Mouse (Mus musculus) stomach, embryonic 16.5 days (tissue): ENCODE results near the gene Cep83. TPM values are rescaled to one million over a fixed set of nuclear protein-coding genes. Genes with fewer than 3 reads are reported as not detected.

Source experiments
- ATAC-seq: fragments of 200-750 bp; cut with Nextera tagmentation; 2 replicates; pipeline ENCODE4 v1.8.0; 2017; ENCODE audit warnings: moderate number of reproducible peaks, moderate TSS enrichment; ENCODE audit not compliant: insufficient read depth, low FRiP score
- H3K27ac ChIP-seq: fragments of 300-500 bp; sonication (generic); 2 replicates; pipeline ENCODE4 v1.5.1; 2014; ENCODE audit warnings: low read length
- H3K27me3 ChIP-seq: fragments of 300-500 bp; sonication (generic); 2 replicates; pipeline ENCODE4 v1.6.1; 2014; ENCODE audit warnings: low read length, control low read depth, mixed read lengths; ENCODE audit not compliant: control insufficient read depth, insufficient read depth
- H3K36me3 ChIP-seq: fragments of 300-500 bp; sonication (generic); 2 replicates; pipeline ENCODE4 v1.6.1; 2014; ENCODE audit warnings: low read length; ENCODE audit not compliant: control insufficient read depth, insufficient read depth
- H3K4me1 ChIP-seq: fragments of 300-500 bp; sonication (generic); 2 replicates; pipeline ENCODE4 v1.6.1; 2014; ENCODE audit warnings: low read length, control low read depth, mixed read lengths; ENCODE audit not compliant: control insufficient read depth, insufficient read depth
- H3K4me2 ChIP-seq: fragments of 300-500 bp; sonication (generic); 2 replicates; pipeline ENCODE4 v1.6.1; 2014; ENCODE audit warnings: low read depth, low read length, mixed read lengths
- H3K4me3 ChIP-seq: fragments of 300-500 bp; sonication (generic); replicated peaks from 2 replicates; pipeline ENCODE4 v1.5.1; 2014; ENCODE audit warnings: mild to moderate bottlenecking, low read length
- H3K9ac ChIP-seq: fragments of 300-500 bp; sonication (generic); 2 replicates; pipeline ENCODE4 v1.6.1; 2014; ENCODE audit warnings: low read length
- H3K9me3 ChIP-seq: fragments of 300-500 bp; sonication (generic); replicated peaks from 2 replicates; pipeline ENCODE4 v1.6.1; 2016; ENCODE audit warnings: low read length, control low read depth; ENCODE audit not compliant: control insufficient read depth
- WGBS: fragments of 180-500 bp; shearing (Covaris S2); extraction: QIAGEN DNeasy Blood & Tissue Kit; methylation state at CpG from one replicate; pipeline ENCODE4 v1.1.7; 2014; 5-methylcytosine and 5-hydroxymethylcytosine counted together
- polyA plus RNA-seq: library from polyadenylated mRNA; unstranded; fragments of >200 nt; fragmentation: Nextera tagmentation; extraction: Ambion mirVana; gene quantifications from 2 replicates; pipeline ENCODE4 v1.2.1, GENCODE M21; 2015

Gene Cep83
- polyA plus RNA-seq = 12.4 and 14.8 TPM in 2 replicates

DNA sequence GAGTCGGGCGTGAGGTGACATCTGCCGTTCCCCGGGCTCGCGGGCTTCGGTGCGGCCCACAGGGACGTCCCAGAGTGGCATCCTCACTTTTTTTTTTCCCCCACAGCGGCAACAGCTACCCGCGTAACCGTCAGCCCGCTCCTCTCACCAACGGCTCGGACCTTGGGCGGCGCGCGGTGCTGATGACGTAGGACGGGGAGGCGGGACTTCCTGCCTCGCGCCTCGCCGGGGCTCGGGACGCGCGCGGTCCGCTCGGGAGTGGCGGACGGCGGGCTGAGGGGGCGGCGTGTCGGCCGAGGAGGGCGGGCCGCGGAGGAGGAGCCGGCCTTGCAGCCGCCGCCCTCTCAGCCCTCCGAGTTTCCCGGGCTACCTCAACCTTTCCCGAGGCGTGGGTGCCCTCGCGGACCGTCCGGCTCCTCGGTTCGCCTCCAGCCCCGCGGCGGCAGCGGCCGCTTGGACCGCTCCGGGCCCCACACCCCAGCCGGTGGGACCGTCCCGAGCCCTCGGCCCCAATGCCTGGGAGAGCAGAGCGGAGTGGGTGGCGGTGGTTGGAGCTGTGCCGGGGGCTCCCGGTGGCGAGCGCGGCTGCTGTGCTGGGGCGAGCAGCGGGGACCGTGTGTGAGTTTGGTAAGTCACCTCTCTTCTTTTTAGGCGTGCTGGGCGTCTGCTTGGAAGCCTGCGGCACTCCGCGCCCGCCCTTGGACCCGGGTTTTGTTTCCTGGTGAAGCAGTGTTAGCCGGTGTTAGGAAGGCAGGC, at the start of gene Cep83:
Cep83 (plus strand) TSS at position 235 of the 756 bp plus-strand sequence.
- WGBS = under 1% methylated on average over 86 of the region's 86 CpGs
- H3K4me3 ChIP-seq = peak within 1 kb of the TSS; percentile 94
- H3K9ac ChIP-seq = peak within 1 kb of the TSS; percentile 98
- H3K4me1 ChIP-seq = peaks cover 3% of the 10 kb centered on the region; the same call in 1 of the 2 replicates
- ATAC-seq = peak; percentile 98
- no peaks in the 10 kb centered on the region for H3K9me3 ChIP-seq
- H3K4me2 ChIP-seq = peak within 1 kb of the TSS; percentile 61
- no peaks in the 10 kb centered on the region for H3K27me3 ChIP-seq
- no peaks in the 10 kb centered on the region for H3K36me3 ChIP-seq
- peak within 1 kb of the TSS; percentile 92 for H3K27ac ChIP-seq

DNA sequence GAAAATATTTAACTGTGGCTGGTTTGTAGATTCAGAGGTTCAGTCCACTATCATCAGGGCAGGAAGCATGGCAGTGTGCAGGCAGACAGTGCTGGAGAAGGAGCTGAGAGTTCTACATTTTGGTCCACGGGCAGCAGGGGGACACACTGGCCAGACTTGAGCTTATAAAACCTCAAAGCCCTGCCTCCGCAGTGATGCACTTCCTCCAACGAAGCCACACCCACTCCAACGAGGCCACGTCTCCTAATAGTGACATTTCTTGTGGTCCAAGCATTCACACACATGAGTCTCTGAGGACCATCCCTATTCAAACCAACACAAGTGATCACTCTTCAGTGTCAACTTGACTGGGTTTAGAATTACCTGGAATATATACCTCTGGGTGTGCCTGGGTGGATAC, 49.2 kb upstream of the Cep83 start:
- Histone ChIP-seq H3K9me3 (no peaks in the 10 kb centered on the region), H3K36me3 (no peaks in the 10 kb centered on the region), H3K9ac (no peak overlapping the region), H3K4me1 (no peaks in the 10 kb centered on the region), H3K4me3 (no peak overlapping the region), H3K27me3 (no peaks in the 10 kb centered on the region), H3K27ac (no peak overlapping the region), H3K4me2 (no peak overlapping the region)
- ATAC-seq = no peak
- 65% methylated on average over 5 of the region's 5 CpGs for WGBS

DNA sequence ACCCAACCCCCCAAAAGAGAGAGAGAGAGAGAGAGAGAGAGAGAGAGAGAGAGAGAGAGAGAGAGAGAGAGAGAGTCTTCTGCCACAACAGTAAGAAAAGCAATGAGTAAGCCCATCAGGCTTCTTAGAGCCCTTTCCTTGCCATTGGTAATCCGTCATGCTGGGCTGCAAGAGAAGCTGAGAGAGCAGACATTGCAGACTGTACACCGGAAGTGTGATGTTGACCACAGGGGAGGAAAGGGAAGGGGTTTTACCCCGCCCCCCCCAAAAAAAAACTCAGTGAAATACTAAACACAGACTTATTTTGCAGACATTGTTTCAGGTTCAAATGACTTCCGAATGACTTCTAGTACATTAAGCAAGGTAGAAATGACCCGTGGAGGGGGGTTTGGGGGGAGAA, 48.4 kb upstream of the Cep83 start:
- no peaks in the 10 kb centered on the region for H3K4me1 ChIP-seq
- no peak overlapping the region for H3K9ac ChIP-seq
- no peak overlapping the region for H3K4me3 ChIP-seq
- H3K27ac ChIP-seq = no peak overlapping the region
- 66% methylated on average over 5 of the region's 5 CpGs for WGBS
- H3K9me3 ChIP-seq = no peaks in the 10 kb centered on the region
- no peaks in the 10 kb centered on the region for H3K27me3 ChIP-seq
- no peak overlapping the region for H3K4me2 ChIP-seq
- no peaks in the 10 kb centered on the region for H3K36me3 ChIP-seq
- no peak for ATAC-seq

DNA sequence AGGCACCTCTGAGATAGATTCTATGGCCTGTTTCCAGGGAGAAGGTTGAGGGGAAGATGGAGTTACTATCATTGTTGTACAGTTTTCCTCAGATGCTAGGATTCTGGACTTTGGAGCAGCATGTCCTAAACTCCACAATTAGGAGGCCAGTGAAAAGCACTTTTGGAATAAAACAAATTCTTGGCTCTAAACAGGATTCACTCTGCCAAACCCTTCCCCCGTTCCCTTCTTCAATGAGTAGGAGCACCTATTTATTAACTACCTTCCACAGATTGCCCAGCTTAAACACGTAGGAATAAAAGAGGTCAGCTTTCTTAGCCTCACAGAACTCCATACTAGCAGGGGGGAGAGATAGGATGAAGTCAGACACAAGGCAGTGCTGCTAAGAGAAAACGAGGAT, 24.4 kb upstream of the Cep83 start:
- no peak overlapping the region for H3K27ac ChIP-seq
- WGBS = 62% methylated on average over 3 of the region's 3 CpGs
- no peaks in the 10 kb centered on the region for H3K4me1 ChIP-seq
- no peaks in the 10 kb centered on the region for H3K9me3 ChIP-seq
- no peak overlapping the region for H3K4me2 ChIP-seq
- no peaks in the 10 kb centered on the region for H3K27me3 ChIP-seq
- no peak for ATAC-seq
- H3K9ac ChIP-seq = no peak overlapping the region
- no peak overlapping the region for H3K4me3 ChIP-seq
- no peaks in the 10 kb centered on the region for H3K36me3 ChIP-seq

DNA sequence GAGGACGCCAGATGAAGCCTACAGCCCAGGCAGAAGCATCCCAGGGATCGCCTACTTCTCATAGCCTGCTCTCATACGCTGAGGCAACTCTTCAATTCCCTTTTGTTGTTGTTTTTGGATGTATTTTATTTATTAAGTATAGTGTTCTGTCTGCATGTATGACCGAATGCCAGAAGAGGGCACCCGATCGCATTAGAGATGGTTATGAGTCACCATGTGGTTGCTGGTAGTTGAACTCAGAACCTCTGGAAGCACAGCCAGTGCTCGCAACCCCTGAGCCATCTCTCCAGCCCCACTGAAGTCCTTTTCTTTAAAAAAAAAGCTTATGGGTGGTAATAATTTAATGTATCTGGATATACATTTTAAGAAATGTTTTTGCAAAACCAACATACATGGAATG, 24.0 kb upstream of the Cep83 start:
- no peaks in the 10 kb centered on the region for H3K9me3 ChIP-seq
- H3K36me3 ChIP-seq = no peaks in the 10 kb centered on the region
- no peaks in the 10 kb centered on the region for H3K27me3 ChIP-seq
- H3K27ac ChIP-seq = no peak overlapping the region
- H3K4me2 ChIP-seq = no peak overlapping the region
- no peak overlapping the region for H3K9ac ChIP-seq
- no peak overlapping the region for H3K4me3 ChIP-seq
- no peak for ATAC-seq
- no peaks in the 10 kb centered on the region for H3K4me1 ChIP-seq
- 91% methylated on average over 7 of the region's 7 CpGs for WGBS

DNA sequence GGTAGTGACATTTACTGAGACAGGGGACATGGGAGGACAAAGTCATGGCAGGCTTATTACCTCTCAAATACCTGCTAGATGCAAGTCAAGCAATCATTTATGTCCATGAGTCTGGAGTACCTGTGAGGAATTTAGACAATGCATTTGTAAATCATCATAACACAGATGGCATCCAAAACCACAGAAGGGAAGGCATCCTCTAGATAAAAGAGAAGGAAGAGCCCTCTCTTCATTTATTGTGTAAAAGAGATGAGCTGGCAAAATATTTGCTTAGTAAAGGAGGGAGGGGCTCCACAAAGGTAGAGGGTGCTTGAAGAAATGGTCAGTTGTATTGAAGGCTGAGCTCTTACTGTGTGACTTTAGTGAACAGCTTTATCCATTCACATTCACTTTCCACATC, 20.3 kb upstream of the Cep83 start:
- Histone ChIP-seq H3K9ac (no peak overlapping the region), H3K27ac (no peak overlapping the region), H3K36me3 (no peaks in the 10 kb centered on the region), H3K27me3 (no peaks in the 10 kb centered on the region), H3K4me2 (no peak overlapping the region), H3K4me3 (no peak overlapping the region), H3K9me3 (no peaks in the 10 kb centered on the region), H3K4me1 (no peaks in the 10 kb centered on the region)
- ATAC-seq = no peak

DNA sequence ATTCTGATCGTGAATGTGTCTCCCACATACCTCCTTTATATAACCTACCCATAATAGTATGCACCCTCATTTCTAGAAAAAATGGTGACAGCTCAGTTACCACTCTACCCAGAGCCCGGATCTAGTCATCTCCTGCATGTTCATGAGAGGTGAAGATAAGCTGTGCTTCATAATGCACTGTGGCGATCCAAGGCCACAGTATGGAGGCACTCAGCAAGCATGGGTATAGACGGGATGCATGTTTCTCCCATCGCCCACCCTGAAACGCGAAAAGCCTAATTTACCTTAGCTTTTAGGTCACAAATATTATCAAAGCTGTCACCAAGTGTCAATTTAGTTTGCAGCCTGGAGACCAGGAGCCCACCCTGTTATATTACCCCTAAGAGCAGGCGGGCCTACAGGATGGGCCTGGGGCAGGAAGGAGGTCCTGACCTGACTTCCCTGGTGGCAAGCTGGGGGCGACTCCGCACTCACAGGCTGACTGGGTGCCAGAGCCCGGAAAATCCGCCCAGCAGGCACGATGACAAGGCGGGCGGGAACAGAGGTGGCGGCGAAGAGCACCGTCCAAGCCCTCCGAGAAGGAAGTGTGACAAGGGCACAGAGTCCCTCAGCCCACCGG, 544 bp upstream of the Cep83 start:
- no peaks in the 10 kb centered on the region for H3K9me3 ChIP-seq
- H3K36me3 ChIP-seq = no peaks in the 10 kb centered on the region
- ATAC-seq = peak; percentile 68
- H3K27ac ChIP-seq = peak overlapping the region; percentile 90
- peak overlapping the region; percentile 61 for H3K4me2 ChIP-seq
- peak overlapping the region; percentile 94 for H3K4me3 ChIP-seq
- H3K4me1 ChIP-seq = peaks cover 3% of the 10 kb centered on the region; the same call in 1 of the 2 replicates
- 3% methylated on average over 20 of the region's 20 CpGs for WGBS
- H3K27me3 ChIP-seq = no peaks in the 10 kb centered on the region
- peak overlapping the region; percentile 98 for H3K9ac ChIP-seq

DNA sequence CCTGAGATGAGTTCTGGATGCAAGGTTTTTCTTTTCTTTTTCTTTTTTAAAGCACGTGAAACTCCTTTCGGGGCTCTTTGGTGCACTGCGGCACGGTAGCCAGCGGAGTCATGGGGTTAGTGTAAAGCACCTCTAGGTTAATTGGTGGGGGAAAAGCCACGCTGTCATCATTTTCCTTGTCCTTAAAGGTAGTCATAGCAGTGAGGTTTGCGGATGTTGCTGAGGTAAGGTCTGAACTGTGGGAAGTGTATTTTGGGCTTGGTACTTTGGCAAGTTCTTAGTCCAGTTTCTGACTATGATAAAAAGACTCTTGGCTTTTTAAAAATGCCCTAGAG, 689 bp downstream of the Cep83 start:
- Histone ChIP-seq H3K9me3 (no peaks in the 10 kb centered on the region), H3K4me3 (peak overlapping the region; percentile 94), H3K27ac (peak overlapping the region; percentile 92), H3K36me3 (no peaks in the 10 kb centered on the region), H3K4me1 (peaks cover 3% of the 10 kb centered on the region; the same call in 1 of the 2 replicates), H3K4me2 (peak overlapping the region; percentile 61), H3K27me3 (no peaks in the 10 kb centered on the region), H3K9ac (peak overlapping the region; percentile 98)
- under 1% methylated on average over 7 of the region's 7 CpGs for WGBS
- no peak; the same call in 1 of the 2 replicates for ATAC-seq

DNA sequence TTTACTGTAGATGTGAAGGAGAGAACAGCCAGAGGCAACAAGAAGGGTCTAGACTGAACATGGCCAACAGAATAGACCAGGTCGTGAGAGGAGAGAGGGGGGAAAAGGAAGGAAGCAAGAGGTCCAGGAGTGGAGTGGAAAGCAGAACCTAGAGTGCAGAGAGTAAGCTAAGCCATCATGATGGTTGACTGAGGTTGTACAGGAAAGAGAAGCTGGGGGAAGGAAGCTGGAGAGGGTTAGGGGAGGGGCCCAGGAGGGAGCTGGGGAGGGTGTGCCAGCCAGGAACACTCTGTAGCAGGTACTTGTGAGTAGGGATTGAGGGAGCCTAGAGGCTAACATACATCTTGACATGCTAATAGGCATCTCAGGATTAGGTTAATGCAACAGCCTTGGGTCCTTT, 1.9 kb downstream of the Cep83 start:
- 61% methylated on average over 1 of the region's 1 CpGs for WGBS
- Histone ChIP-seq H3K9me3 (no peaks in the 10 kb centered on the region), H3K4me1 (peaks cover 3% of the 10 kb centered on the region; the same call in 1 of the 2 replicates), H3K27me3 (no peaks in the 10 kb centered on the region), H3K4me3 (no peak overlapping the region), H3K4me2 (0 out of 2 replicates have a peak overlapping the region, but pooled peaks have one; percentile 12), H3K36me3 (no peaks in the 10 kb centered on the region), H3K27ac (no peak overlapping the region), H3K9ac (no peak overlapping the region)
- ATAC-seq = no peak
